Mouse (Mus musculus) fat pad, adult 2 months (tissue): ENCODE measurements around the gene Tubb5.

Experiments used
- DNase-seq: peaks from one replicate; pipeline ENCODE4 v3.0.0-alpha.2; 2011; ENCODE audit warnings: low read depth, low spot score; ENCODE audit errors: extremely low read depth

Tubb5 gene

GRCm38 (mm10) chr17:35838122-35838544 lies at the start of gene Tubb5:
Tubb5 (minus strand) TSS chr17:35838306.
- no peak for DNase-seq

- no peak for DNase-seq
These were observed 49.6 kb upstream of the Tubb5 start for GRCm38 (mm10) chr17:35887725-35888124.

GRCm38 (mm10) chr17:35883777-35884176 lies 45.7 kb upstream of the Tubb5 start:
- DNase-seq: no peak

- DNase-seq: no peak
These were observed 44.8 kb upstream of the Tubb5 start for GRCm38 (mm10) chr17:35882924-35883323.

GRCm38 (mm10) chr17:35879245-35880057 lies 41.3 kb upstream of the Tubb5 start, which contains the start of gene Dhx16:
Dhx16 (plus strand) TSS chr17:35879819.
- DNase-seq: peak; percentile 57

GRCm38 (mm10) chr17:35874721-35875120 lies 36.6 kb upstream of the Tubb5 start:
- no peak for DNase-seq

- no peak for DNase-seq
These were observed 35.8 kb upstream of the Tubb5 start for GRCm38 (mm10) chr17:35873774-35874519.

GRCm38 (mm10) chr17:35870884-35871696 lies 33.0 kb upstream of the Tubb5 start:
- DNase-seq: no peak

GRCm38 (mm10) chr17:35870151-35870883 lies 32.2 kb upstream of the Tubb5 start:
- DNase-seq: no peak

- DNase-seq: no peak
These were observed 31.4 kb upstream of the Tubb5 start for GRCm38 (mm10) chr17:35869346-35870067.

GRCm38 (mm10) chr17:35868961-35869345 lies 30.8 kb upstream of the Tubb5 start:
- no peak for DNase-seq

GRCm38 (mm10) chr17:35868165-35868820 lies 30.2 kb upstream of the Tubb5 start:
- no peak for DNase-seq

- no peak for DNase-seq
These were observed 29.1 kb upstream of the Tubb5 start for GRCm38 (mm10) chr17:35866911-35867890.

- no peak for DNase-seq
These were observed 28.2 kb upstream of the Tubb5 start for GRCm38 (mm10) chr17:35866281-35866831.

GRCm38 (mm10) chr17:35865481-35866280 lies 27.6 kb upstream of the Tubb5 start, which contains the start of gene Ppp1r18:
Ppp1r18 (plus strand) TSS chr17:35865593.
- DNase-seq: no peak

GRCm38 (mm10) chr17:35864832-35865353 lies 26.8 kb upstream of the Tubb5 start:
- no peak for DNase-seq
